Mouse (Mus musculus) layer of hippocampus, postnatal 14 days (tissue): ENCODE results near the gene Olfr329-ps. TPM values are rescaled to one million over a fixed set of nuclear protein-coding genes. Genes with fewer than 3 reads are reported as not detected.
A peak's percentile ranks its signal among the peaks of the same experiment; 100 is the strongest.
"Not testable (repeated sequence)": the region's sequence is repeated elsewhere in the genome, so short reads cannot be mapped to it uniquely, and the experiment has no call there.

Source experiments
- DNase-seq, 2 experiments: peaks; one replicate each; pipeline ENCODE4 v3.0.0; 2021 to 2022; ENCODE audit warnings: low spot score in 2 of 2, mixed read lengths in 1 of 2
- long read RNA-seq, 2 experiments: library from polyadenylated mRNA; stranded (forward); transcript quantifications; one replicate each; pipeline ENCODE4 v2.0.0; 2021
- total RNA-seq, 2 experiments: library from RNA; stranded (reverse); gene quantifications; 2 replicates each; pipeline ENCODE4 v1.2.3; 2021

Gene Olfr329-ps
- not detected for total RNA-seq
- long read RNA-seq, experiment 1, result 0 reads
- long read RNA-seq, experiment 2, result 0 reads

DNA sequence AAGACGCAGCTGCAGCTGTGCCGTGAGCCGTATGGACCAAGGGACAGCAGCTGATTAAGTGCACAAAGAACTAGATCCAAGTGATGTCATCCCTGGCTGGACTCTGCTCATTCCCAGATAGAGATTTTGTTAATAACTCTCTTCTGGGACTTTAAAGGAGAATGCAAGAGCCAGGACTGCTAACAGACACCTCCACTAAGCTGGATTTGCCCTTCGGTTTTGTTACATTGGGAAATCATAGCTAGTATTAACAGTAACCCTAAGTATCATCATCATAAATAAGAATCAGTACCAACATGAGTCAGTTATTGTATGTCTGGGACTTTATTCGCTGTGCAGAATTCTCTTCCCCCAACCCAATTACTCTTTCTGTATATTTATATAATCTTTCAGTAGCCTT lies at the start of gene Olfr329-ps:
Gene Olfr329-ps, minus strand, starts transcription at position 101 of the 400 bp plus-strand sequence.
- DNase-seq, result no peak

DNA sequence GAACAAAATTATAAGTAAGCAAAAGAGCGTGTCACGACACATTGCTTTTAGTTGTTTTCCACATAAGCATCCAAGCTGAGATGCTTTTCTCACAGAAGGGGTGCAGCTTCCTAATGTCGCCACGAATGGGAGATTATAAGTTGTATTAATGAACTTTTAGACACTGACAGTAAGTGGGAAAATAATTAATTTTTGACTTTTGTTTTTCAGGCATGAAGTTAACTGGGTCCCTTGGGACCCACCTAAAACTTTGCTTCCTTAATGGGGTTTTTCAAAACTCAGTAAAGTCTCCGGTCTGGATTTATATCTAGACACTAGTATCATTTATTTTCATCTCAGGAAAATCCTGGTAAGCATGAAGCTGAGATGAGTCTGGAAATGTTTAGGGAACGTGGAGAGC lies 48.6 kb upstream of the Olfr329-ps start, which contains the start of gene Olfr324:
Gene Olfr324, plus strand, starts transcription at position 301 of the 400 bp plus-strand sequence.
- no peak for DNase-seq

DNA sequence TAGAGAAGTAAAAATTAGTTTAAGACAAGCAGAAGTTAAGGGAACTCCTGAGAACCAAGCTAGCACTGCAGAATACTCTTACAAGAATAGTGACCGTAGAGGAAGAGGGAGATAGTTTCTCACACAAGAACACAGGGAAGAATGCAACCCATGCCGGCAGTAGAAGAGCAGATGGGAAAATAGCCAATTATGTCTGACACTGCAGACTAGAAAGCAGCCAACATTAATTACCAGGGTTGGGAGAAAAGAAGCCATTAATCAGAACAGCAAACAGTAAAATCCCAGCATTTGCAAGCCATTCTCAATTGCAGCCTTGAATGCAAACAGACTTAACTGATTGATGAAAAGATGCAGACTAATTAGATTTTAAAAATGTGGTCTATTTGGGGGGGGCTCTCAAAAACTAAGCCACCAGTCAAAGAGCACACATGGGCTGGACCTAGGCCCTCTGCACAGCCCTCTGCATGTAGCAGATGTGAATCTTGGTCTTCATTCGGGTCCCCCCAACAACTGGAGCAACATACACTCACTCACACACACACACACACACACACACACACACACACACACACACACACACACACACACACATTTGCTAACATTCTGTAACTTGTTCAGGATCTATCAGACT lies 42.5 kb upstream of the Olfr329-ps start:
- DNase-seq, result peak in 1 of 2 experiments; percentile 20

DNA sequence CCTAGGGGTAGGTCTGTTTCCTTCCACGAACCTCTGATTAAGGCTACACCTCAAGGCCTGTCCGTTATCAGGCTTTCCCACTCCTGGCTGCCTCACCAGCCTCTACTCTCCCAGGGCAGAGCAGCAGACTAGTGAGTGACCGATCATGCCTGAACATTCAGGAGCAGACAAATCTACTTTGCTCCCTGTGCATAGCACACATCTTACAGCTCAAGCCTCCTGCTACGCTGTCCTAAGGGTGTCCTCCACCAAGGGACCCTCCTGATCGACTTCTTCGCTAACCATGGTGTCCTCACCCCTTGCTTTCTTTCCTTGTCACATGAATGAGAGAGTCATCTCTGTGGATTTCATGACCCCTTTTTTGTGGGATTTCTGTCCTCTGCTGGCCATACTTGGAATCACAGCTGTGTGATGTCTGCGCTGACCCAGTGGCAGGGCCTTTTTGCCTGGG lies 41.7 kb upstream of the Olfr329-ps start:
- DNase-seq, result peak; percentile 29 to 38

DNA sequence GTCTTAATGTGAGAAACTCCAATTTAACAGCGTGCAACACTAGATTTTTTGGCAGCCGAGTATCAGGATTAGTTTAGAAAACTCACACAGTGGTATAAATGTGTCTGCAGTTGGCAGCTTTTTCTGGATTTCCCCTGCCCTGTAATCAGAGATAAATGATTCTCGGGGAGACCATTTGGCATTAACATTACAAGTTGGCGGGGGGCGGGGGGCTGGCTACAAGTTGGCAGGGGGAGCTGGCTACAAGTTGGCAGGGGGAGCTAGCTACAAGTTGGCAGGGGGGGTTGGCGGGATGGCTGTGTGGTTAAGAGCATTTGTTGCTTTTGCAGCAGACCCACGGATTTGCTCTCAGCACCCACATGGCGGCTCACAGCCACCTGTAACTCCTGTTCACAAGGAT lies 32.4 kb upstream of the Olfr329-ps start:
- DNase-seq, result peak; percentile 21 to 85

DNA sequence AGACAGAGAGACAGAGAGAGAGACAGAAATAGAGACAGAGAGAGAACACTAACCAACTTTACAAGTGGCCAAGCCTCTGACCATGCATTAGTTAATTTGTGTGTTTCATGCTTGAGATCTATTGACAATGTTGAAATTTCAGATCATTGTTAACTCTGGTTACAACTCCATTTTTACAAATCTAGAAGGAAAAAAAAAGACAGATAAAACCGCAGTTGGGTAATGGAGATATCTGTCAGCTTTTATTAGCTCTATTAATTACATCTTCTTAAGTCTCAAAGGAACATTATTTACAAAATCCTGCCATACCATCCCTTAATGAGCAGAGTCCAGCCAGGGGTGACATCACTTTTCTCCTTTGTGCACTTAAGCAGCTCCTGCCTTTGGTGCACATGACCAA lies 31.2 kb upstream of the Olfr329-ps start, which contains the start of gene Olfr325:
Gene Olfr325, plus strand, starts transcription at position 301 of the 400 bp plus-strand sequence.
- no peak for DNase-seq

DNA sequence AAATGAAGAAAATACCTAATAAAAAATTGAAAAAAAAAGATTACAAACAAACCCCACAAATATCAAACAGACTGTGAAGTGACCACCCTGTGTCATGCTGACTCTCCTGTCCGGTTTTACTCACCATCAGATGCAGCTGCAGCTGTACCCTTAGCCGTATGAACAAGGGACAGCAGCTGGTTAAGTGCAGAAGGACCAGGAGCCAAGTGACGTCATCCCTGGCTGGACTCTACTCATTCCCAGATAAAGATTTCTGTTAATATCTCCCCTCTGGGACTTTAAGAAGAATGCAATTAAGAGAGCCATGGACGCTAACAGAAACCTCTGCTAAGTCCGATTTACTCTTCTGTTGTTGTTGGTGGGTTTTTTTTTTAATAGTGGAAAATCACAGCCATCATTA lies 24.2 kb upstream of the Olfr329-ps start, which contains the start of gene Olfr224:
Gene Olfr224, minus strand, starts transcription at position 149 of the 400 bp plus-strand sequence.
- no peak for DNase-seq

DNA sequence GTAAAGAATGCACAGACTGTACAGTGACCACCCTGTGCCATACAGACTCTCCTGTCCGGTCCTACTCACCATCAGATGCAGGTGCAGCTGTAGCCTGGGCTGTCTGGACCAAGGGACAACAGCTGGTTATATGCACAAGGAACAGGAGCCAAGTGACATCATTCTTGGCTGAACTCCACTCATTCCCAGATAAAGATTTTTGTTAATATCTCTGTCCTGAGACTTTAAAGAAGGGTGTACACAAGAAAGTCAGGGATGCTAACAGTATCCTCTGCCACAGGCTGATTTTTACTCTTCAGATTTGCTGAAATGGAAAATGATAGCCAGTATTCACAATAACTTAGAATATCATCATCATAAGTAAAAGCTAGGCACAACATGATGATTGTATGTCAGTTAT lies 9.3 kb upstream of the Olfr329-ps start, which contains the start of gene Olfr328:
Gene Olfr328, minus strand, starts transcription at position 101 of the 400 bp plus-strand sequence.
- DNase-seq, result no peak

DNA sequence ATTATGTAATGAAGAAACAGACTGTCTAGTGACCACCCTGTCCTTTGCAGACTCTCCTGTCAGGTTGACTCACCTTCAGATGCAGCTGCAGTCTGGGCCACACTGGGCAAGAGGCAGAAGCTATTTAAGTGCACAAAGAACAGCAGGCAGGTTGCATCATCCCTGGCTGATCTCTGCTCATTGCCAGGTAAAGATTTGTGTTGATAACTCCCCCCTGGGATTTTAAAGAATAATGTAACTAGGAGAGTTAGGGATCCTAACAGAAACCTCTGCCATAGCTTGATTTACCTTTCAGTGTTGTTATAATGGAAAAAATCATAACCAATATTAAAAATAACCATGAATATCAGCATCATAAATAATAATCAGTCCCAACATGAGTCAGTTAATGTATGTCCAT lies 11.5 kb downstream of the Olfr329-ps start, which contains the start of gene Olfr330:
Gene Olfr330, minus strand, starts transcription at position 101 of the 400 bp plus-strand sequence.
- DNase-seq, result not testable (repeated sequence)

DNA sequence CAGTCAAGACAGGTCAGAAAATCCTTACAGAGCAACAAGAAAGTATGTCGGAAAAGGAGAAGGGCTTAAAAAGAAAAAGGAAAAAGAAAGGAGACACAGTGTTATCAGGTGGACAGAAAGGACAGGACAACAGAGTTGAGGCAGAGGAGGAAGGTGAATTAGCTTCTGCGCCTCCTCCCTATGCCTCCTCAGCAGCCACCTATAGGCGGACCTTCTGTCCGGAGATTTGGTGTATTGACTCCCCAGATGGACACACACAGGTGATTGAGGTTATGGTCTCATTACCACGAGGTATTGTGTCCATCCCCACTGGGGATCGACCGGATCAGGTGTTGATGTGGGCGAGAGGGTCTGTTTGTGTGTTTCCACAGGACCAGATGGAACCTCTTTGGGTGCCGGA lies 26.5 kb downstream of the Olfr329-ps start:
- peak; percentile 6 to 10 for DNase-seq

DNA sequence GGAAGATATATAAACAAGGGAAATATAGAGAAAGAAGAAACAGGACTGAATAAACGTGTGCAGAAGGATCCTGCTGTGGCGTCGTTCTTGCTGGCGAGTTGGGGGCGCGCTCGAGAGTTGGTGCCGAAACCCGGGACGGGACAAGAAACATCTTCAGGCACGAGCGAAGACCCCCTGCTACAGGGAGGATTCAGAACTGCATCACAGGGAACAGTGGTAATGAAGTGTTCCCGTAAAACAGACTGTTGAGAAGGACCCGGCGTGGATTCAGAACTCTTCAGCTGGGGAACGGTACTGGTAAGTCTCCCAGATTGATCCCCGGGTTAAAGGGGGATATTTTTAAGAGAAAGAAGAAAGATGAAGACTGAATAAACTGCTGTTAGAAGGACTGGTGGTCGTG lies 27.3 kb downstream of the Olfr329-ps start:
- DNase-seq, result peak; percentile 47 to 59

DNA sequence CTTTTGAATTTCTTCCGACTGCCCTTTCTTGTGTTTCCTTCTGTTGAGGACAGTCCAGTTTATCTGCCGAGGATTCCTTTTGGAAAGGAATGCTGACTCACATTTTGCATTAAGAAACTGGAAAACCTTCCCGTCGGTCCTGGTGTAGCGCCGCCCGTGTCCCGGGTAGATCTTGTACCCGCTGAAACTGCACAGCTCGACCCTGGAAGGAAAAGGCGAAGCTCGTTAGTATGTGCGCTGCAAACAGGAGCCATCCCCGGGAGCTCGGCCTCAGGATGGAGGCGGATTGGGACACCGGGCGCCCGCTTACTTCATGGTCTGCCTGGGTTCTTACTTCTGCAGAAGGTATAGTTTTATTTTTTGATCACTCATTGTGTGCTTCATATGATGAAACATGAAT lies 37.2 kb downstream of the Olfr329-ps start:
- DNase-seq, result not testable (repeated sequence)

DNA sequence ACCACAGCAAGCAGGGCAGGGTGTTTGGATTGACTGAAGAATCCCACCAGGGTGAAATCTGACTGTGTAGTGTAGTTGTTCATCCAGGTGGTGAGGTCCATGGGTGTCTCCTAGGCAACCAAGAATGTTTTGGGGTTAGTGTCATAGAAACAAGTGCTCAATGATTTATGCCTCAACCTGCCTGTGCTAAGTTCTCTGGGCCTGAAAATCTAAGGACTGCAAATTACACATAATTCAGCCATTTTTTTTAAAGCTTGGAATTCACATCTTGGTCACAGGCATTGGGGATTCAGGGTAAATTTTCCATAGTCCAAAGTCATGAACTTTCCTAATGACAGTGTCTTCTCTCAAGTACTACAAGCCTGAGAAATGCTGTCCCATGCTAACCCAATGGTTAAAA lies 43.8 kb downstream of the Olfr329-ps start, which contains the start of gene Olfr331:
Gene Olfr331, minus strand, starts transcription at position 101 of the 400 bp plus-strand sequence.
- DNase-seq, result not testable (repeated sequence)

DNA sequence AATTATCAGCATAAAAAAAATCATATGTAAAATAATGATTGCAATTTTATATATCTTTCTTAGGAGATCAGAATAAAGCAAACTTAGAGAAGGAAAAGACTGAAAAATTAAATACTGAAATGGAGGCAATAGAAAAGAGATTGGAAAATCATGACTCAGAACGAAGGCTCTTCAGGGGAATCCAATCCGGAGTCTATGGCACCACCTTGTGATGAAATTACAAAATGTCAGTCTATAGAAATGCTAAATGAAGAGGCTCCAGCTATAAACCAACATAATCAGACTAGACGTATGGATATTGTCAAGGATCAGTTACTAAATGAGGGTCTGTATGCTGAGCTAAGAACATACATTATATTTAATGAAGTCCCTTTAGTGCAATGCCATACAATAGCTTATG lies 46.9 kb downstream of the Olfr329-ps start:
- peak in 1 of 2 experiments; percentile 35 for DNase-seq

DNA sequence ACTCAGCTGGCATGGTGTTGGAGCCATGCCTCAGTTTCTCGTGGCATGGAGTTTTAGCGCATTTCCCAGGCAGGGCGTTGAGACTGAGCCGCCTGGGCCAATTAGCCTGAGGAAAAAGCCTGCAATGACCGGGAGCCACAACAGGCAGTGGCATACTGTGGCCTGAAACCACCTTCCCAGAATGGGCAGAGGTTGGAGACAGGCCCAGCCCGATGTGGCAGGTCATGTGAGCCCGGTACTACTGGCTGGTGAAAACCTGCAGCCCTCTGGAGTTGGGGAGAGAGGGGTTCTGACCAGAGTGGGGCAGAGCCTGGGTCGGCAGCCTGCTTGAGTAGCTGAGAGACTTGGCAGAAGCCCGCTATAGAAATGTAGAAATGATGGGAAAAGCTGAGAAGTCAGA lies 47.5 kb downstream of the Olfr329-ps start:
- DNase-seq, result no peak

DNA sequence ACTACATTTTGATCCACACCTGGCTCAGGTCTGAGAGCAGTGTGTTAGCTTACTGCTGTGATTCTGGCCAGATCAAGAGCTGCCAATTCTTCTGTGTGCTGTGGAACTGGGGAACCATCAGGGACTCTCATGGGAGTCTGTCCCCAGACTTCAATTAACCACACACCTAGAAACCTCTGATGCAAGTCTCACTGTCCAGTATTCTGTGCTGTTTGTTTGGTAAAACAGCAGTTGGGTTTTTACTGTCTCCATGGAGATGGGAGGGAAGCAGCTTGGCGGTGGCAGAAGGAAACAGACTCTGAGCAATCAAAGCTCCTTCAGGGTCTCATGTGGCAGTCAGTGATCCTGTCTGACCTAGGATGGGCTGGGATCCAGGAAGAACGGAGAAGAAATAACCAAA lies 53.8 kb downstream of the Olfr329-ps start, which contains the start of gene Olfr332:
Gene Olfr332, minus strand, starts transcription at position 101 of the 400 bp plus-strand sequence.
- DNase-seq, result no peak

Other genes starting within 250 kb of the Olfr329-ps start
- gene Zfp692, start 239.4 kb downstream of the Olfr329-ps start, total RNA-seq, result 10 to 100 TPM; 20.1 to 20.2 TPM
- gene Zfp672, start 216.1 kb downstream of the Olfr329-ps start, total RNA-seq, result 10 to 100 TPM; 47.7 to 52.0 TPM
- gene Sh3bp5l, start 215.7 kb downstream of the Olfr329-ps start, total RNA-seq, result 10 to 100 TPM; 67.1 to 69.3 TPM
- under 1 TPM in 1 of 2 experiments, not detected in 1; 0.37 TPM for gene Lypd8, start 167.4 kb downstream of the Olfr329-ps start, total RNA-seq
- not detected for gene 1810065E05Rik, start 125.3 kb downstream of the Olfr329-ps start, total RNA-seq
- not detected for gene Gm12253, start 113.9 kb downstream of the Olfr329-ps start, total RNA-seq
- gene Lypd9, start 93.5 kb downstream of the Olfr329-ps start, total RNA-seq, result not detected
- gene Olfr30, start 84.2 kb downstream of the Olfr329-ps start, total RNA-seq, result not detected
- not detected for gene Olfr332, start 53.9 kb downstream of the Olfr329-ps start, total RNA-seq
- not detected for gene Olfr331, start 43.9 kb downstream of the Olfr329-ps start, total RNA-seq
- gene Olfr330, start 11.6 kb downstream of the Olfr329-ps start, total RNA-seq, result not detected
- under 1 TPM in 1 of 2 experiments, not detected in 1; 0.18 TPM for gene Olfr328, start 9.2 kb upstream of the Olfr329-ps start, total RNA-seq
- not detected for gene Olfr224, start 24.1 kb upstream of the Olfr329-ps start, total RNA-seq
- not detected for gene Olfr325, start 31.3 kb upstream of the Olfr329-ps start, total RNA-seq
- not detected for gene Olfr324, start 48.7 kb upstream of the Olfr329-ps start, total RNA-seq
- not detected for gene 2210407C18Rik, start 69.7 kb upstream of the Olfr329-ps start, total RNA-seq
- not detected for gene Olfr323, start 84.1 kb upstream of the Olfr329-ps start, total RNA-seq
- not detected for gene Trim58, start 94.0 kb upstream of the Olfr329-ps start, total RNA-seq
- not detected for gene Olfr322, start 112.4 kb upstream of the Olfr329-ps start, total RNA-seq
- not detected for gene Olfr320, start 134.7 kb upstream of the Olfr329-ps start, total RNA-seq
- not detected for gene Olfr319, start 152.7 kb upstream of the Olfr329-ps start, total RNA-seq
- gene Olfr318, start 177.6 kb upstream of the Olfr329-ps start, total RNA-seq, result under 1 TPM; 0.09 to 0.17 TPM
- under 1 TPM; 0.24 to 0.28 TPM for gene Olfr317, start 192.8 kb upstream of the Olfr329-ps start, total RNA-seq
- gene Olfr316, start 206.3 kb upstream of the Olfr329-ps start, total RNA-seq, result under 1 TPM; 0.31 to 0.37 TPM
- not detected for gene Olfr315, start 226.8 kb upstream of the Olfr329-ps start, total RNA-seq
- not detected for gene Olfr314, start 236.5 kb upstream of the Olfr329-ps start, total RNA-seq